ENCODE assay signal across 8 mouse cellular contexts in the genomic region with DNA sequence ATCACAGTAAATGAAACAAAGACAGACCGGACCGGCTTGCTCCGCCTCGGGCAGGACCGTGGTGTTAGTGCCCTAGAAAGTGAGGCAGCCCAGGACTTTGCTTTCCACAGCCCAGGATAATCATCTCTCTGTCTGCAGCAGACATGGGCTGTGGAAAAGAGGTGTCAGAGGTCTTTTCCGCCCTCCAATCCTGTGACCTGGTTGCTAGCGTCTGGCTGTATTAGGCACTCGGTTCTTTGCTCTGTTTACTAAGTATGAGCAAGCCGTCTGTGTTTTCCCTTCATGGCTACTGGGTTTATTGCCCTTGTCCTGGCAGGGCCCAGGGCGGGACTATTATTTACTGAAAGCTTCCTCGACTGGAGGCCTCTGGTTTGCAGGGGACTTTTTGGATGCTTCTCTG.
DNase-seq lines count a peak whose midpoint lies in the region; ATAC-seq and TF ChIP-seq lines count a peak whose summit lies in the region.

No protein-coding gene starts in this region.

- TF ChIP-seq POLR2A in myocyte (IDR thresholded peaks at IDR 0.05; ENCODE audit: insufficient read length, low read depth) = no peak

- no peak overlapping the region for H3K27ac ChIP-seq in hindbrain, postnatal 0 days
- H3K27ac ChIP-seq in hindbrain, embryonic 12.5 days = no peak overlapping the region
- peak overlapping the region; percentile 24; the same call in 1 of the 2 replicates for H3K27ac ChIP-seq in embryonic facial prominence, embryonic 15.5 days (replicated peaks)

- no peak overlapping the region for H3K4me2 ChIP-seq in hindbrain, postnatal 0 days (ENCODE audit: low read depth, low read length)
- H3K4me2 ChIP-seq in hindbrain, embryonic 12.5 days (replicated peaks) = no peak overlapping the region
- H3K4me2 ChIP-seq in embryonic facial prominence, embryonic 15.5 days (replicated peaks) = peak overlapping the region; percentile 15; the same call in 1 of the 2 replicates
- H3K4me2 ChIP-seq in myocyte (ENCODE audit: low read depth) = peak overlapping the region; percentile 34

- H3ac ChIP-seq in myocyte (ENCODE audit: control insufficient read depth, insufficient read length) = no peak overlapping the region

- H3K9ac ChIP-seq in hindbrain, postnatal 0 days (replicated peaks; ENCODE audit: low read length) = no peak overlapping the region
- no peak overlapping the region for H3K9ac ChIP-seq in hindbrain, embryonic 12.5 days
- no peak overlapping the region for H3K9ac ChIP-seq in embryonic facial prominence, embryonic 15.5 days

- H3K79me2 ChIP-seq in myocyte (ENCODE audit: control insufficient read depth, insufficient read depth) = no peaks in the 10 kb centered on the region

- no peak overlapping the region for H3K4me3 ChIP-seq in hindbrain, postnatal 0 days (ENCODE audit: low read length)
- H3K4me3 ChIP-seq in hindbrain, embryonic 12.5 days = no peak overlapping the region
- H3K4me3 ChIP-seq in embryonic facial prominence, embryonic 15.5 days (replicated peaks) = no peak overlapping the region
- no peak overlapping the region for H3K4me3 ChIP-seq in myocyte

- WGBS in hindbrain, postnatal 0 days = 59% methylated on average over 11 of the region's 11 CpGs
- WGBS in hindbrain, embryonic 12.5 days = 63% methylated on average over 11 of the region's 11 CpGs
- 28% methylated on average over 11 of the region's 11 CpGs for WGBS in embryonic facial prominence, embryonic 15.5 days

- peak; percentile 45; the same call in 1 of the 2 replicates for ATAC-seq in hindbrain, postnatal 0 days
- no peak for ATAC-seq in hindbrain, embryonic 12.5 days (ENCODE audit: low FRiP score)
- no peak for ATAC-seq in embryonic facial prominence, embryonic 15.5 days (ENCODE audit: insufficient number of reproducible peaks, low FRiP score, low TSS enrichment, low read depth)

- H3K27me3 ChIP-seq in hindbrain, postnatal 0 days (ENCODE audit: insufficient read depth, low read length) = no peaks in the 10 kb centered on the region
- no peaks in the 10 kb centered on the region for H3K27me3 ChIP-seq in hindbrain, embryonic 12.5 days
- no peaks in the 10 kb centered on the region for H3K27me3 ChIP-seq in embryonic facial prominence, embryonic 15.5 days
- H3K27me3 ChIP-seq in myocyte (ENCODE audit: control insufficient read depth, insufficient read depth, insufficient read length) = no peaks in the 10 kb centered on the region

- no peaks in the 10 kb centered on the region for H3K36me3 ChIP-seq in hindbrain, postnatal 0 days (ENCODE audit: insufficient read depth, low read length)
- H3K36me3 ChIP-seq in hindbrain, embryonic 12.5 days = no peaks in the 10 kb centered on the region
- H3K36me3 ChIP-seq in embryonic facial prominence, embryonic 15.5 days = no peaks in the 10 kb centered on the region
- H3K36me3 ChIP-seq in myocyte (ENCODE audit: control insufficient read depth, insufficient read depth) = no peaks in the 10 kb centered on the region

- intact Hi-C loops in left cerebral cortex, postnatal 10 days (cut with DNase I) = no loop called here

- no peak for TF ChIP-seq CTCF in hindbrain, postnatal 0 days (IDR thresholded peaks at IDR 0.05; ENCODE audit: low read depth)

- no peak for DNase-seq in hindbrain, postnatal 0 days (ENCODE audit: low spot score)
- DNase-seq in kidney, postnatal 10 days = peak; percentile 63
- no peak for DNase-seq in left cerebral cortex, adult 9 months (ENCODE audit: low spot score in 2 of 2)
- no peak for DNase-seq in left cerebral cortex, postnatal 10 days (ENCODE audit: extremely low spot score in 1 of 2, low spot score in 2 of 2)
- no peak for DNase-seq in layer of hippocampus, postnatal 36 days

- no peaks in the 10 kb centered on the region for H3K4me1 ChIP-seq in hindbrain, postnatal 0 days (ENCODE audit: insufficient read depth, low read length)
- H3K4me1 ChIP-seq in hindbrain, embryonic 12.5 days = no peaks in the 10 kb centered on the region
- H3K4me1 ChIP-seq in embryonic facial prominence, embryonic 15.5 days = peaks cover 9% of the 10 kb centered on the region

- H3K9me3 ChIP-seq in hindbrain, postnatal 0 days (ENCODE audit: low read length) = no peaks in the 10 kb centered on the region
- no peaks in the 10 kb centered on the region for H3K9me3 ChIP-seq in hindbrain, embryonic 12.5 days (replicated peaks)
- no peaks in the 10 kb centered on the region for H3K9me3 ChIP-seq in embryonic facial prominence, embryonic 15.5 days (replicated peaks)

TF ChIP-seq in myocyte, 11 proteins besides CTCF, POLR2A, EP300 and RAD21:
- TF ChIP-seq POLR2AphosphoS2 (IDR thresholded peaks at IDR 0.05; ENCODE audit: insufficient read length, low read depth) = no peak
- TF ChIP-seq TCF12 (IDR thresholded peaks at IDR 0.05; ENCODE audit: insufficient read depth, poor library complexity, severe bottlenecking) = no peak
- TF ChIP-seq REST (IDR thresholded peaks at IDR 0.05; ENCODE audit: insufficient read depth, insufficient read length) = no peak
- TF ChIP-seq MAX (IDR thresholded peaks at IDR 0.05; ENCODE audit: low read depth) = no peak
- TF ChIP-seq E2F4 (IDR thresholded peaks at IDR 0.05; ENCODE audit: insufficient read depth) = no peak
- no peak for TF ChIP-seq CEBPB (IDR thresholded peaks at IDR 0.05; ENCODE audit: insufficient read depth, poor library complexity, severe bottlenecking)
- TF ChIP-seq MYOD1 (IDR thresholded peaks at IDR 0.05; ENCODE audit: control insufficient read depth in 1 of 3, insufficient read length in 2 of 3, low read depth in 2 of 3) = no peak
- no peak for TF ChIP-seq SRF (IDR thresholded peaks at IDR 0.05; ENCODE audit: control insufficient read depth, insufficient read length, low read depth)

Comparison
In these comparisons a context has a peak if more than half of its experiments do, and no peak if none do; other contexts are left out.
1. H3K4me2 ChIP-seq: peak in embryonic facial prominence, embryonic 15.5 days (single experiment) and myocyte (single experiment); none in hindbrain, postnatal 0 days (single experiment) and hindbrain, embryonic 12.5 days (single experiment).